Mouse (Mus musculus) liver, adult 2 months (tissue): ENCODE measurements around the gene Fmo6. TPM values are rescaled to one million over a fixed set of nuclear protein-coding genes. Genes with fewer than 3 reads are reported as not detected.

Experiments
- DNase-seq: peaks from one replicate; pipeline ENCODE4 v3.0.0-alpha.2; 2011; ENCODE audit warnings: low read depth, low spot score; ENCODE audit errors: extremely low read depth
- H3K27ac ChIP-seq: fragments of 200-500 bp; replicated peaks from 2 replicates; pipeline ENCODE4 v1.5.1; 2012; ENCODE audit warnings: low read depth, mild to moderate bottlenecking, control low read depth, inconsistent platforms, low read length; ENCODE audit not compliant: insufficient read depth
- H3K27me3 ChIP-seq: fragments of 200-500 bp; 2 replicates; pipeline ENCODE4 v1.6.1; 2012; ENCODE audit warnings: mild to moderate bottlenecking, moderate library complexity, low read length, inconsistent platforms; ENCODE audit not compliant: control insufficient read depth, insufficient read depth
- H3K36me3 ChIP-seq: fragments of 200-500 bp; 2 replicates; pipeline ENCODE4 v1.6.1; 2012; ENCODE audit warnings: low read length, inconsistent platforms; ENCODE audit not compliant: control insufficient read depth, insufficient read depth
- H3K4me1 ChIP-seq: fragments of 200-500 bp; 2 replicates; pipeline ENCODE4 v1.6.1; 2011; ENCODE audit warnings: low read length; ENCODE audit not compliant: control insufficient read depth, insufficient read depth
- H3K4me3 ChIP-seq: fragments of 200-500 bp; 2 replicates; pipeline ENCODE4 v1.5.1; 2011; ENCODE audit warnings: low read depth, mild to moderate bottlenecking, control low read depth, low read length, moderate library complexity; ENCODE audit not compliant: insufficient read depth
- H3K79me2 ChIP-seq: fragments of 200-500 bp; 2 replicates; pipeline ENCODE4 v1.6.1; 2012; ENCODE audit warnings: inconsistent platforms, mild to moderate bottlenecking, low read length, moderate library complexity; ENCODE audit not compliant: control insufficient read depth, insufficient read depth
- H3K9ac ChIP-seq: fragments of 200-500 bp; 2 replicates; pipeline ENCODE4 v1.6.1; 2012; ENCODE audit warnings: low read depth, mild to moderate bottlenecking, control low read depth, inconsistent platforms, low read length
- CTCF ChIP-seq: fragments of 200-500 bp; IDR thresholded peaks from 2 replicates; pipeline ENCODE4 v1.5.1; 2011; ENCODE audit warnings: low read depth, low read length, control low read depth
- POLR2A ChIP-seq: fragments of 200-500 bp; IDR thresholded peaks from 2 replicates; pipeline ENCODE4 v1.6.1; 2011; ENCODE audit warnings: low read length, control low read depth; ENCODE audit not compliant: insufficient read depth; ENCODE audit errors: extremely low read depth
- WGBS: fragments of 180-500 bp; shearing (Covaris S2); methylation state at CpG from one replicate; pipeline ENCODE4 v1.1.7; 2018; 5-methylcytosine and 5-hydroxymethylcytosine counted together
- polyA plus RNA-seq: library from polyadenylated mRNA; depleted of rRNA; stranded (reverse); fragments of >200 nt; gene quantifications from 2 replicates; pipeline ENCODE4 v1.2.3, GENCODE M21; 2012; rRNA removed
- total RNA-seq: library from RNA; depleted of rRNA; stranded (reverse); fragments of >200 nt; gene quantifications from 2 replicates; pipeline ENCODE4 v1.2.3, GENCODE M21; 2014; rRNA removed

Fmo6 gene
- total RNA-seq (not detected in 2 replicates), polyA plus RNA-seq (not detected in 2 replicates)

- H3K36me3 ChIP-seq, result no peaks in the 10 kb centered on the region
- no peak for DNase-seq
- H3K4me1 ChIP-seq, result no peaks in the 10 kb centered on the region
- WGBS, result 91% methylated on average over 6 of the region's 6 CpGs
- H3K27ac ChIP-seq, result no peak within 1 kb of the TSS
- H3K4me3 ChIP-seq, result no peak within 1 kb of the TSS
- no peaks in the 10 kb centered on the region for H3K27me3 ChIP-seq
- H3K79me2 ChIP-seq, result no peaks in the 10 kb centered on the region
- TF ChIP-seq CTCF (no peak), POLR2A (no peak)
- no peak within 1 kb of the TSS for H3K9ac ChIP-seq
Measured at GRCm38 (mm10) chr1:162937415-162937814, at the start of gene Fmo6. TSS of gene Fmo6 (minus strand) at chr1:162937515.

GRCm38 (mm10) chr1:162986777-162987176, 49.5 kb upstream of the Fmo6 start:
- DNase-seq, result peak; percentile 83
- Histone ChIP-seq H3K27ac (peak overlapping the region; percentile 61), H3K4me3 (no peak overlapping the region), H3K9ac (no peak overlapping the region), H3K4me1 (peaks cover 7% of the 10 kb centered on the region), H3K36me3 (no peaks in the 10 kb centered on the region), H3K79me2 (no peaks in the 10 kb centered on the region), H3K27me3 (no peaks in the 10 kb centered on the region)
- TF ChIP-seq CTCF (no peak), POLR2A (no peak)
- 22% methylated on average over 1 of the region's 1 CpGs for WGBS

- WGBS, result 16% methylated on average over 2 of the region's 2 CpGs
- DNase-seq, result peak; percentile 97
- Histone ChIP-seq H3K9ac (no peak overlapping the region), H3K27ac (peak overlapping the region; percentile 61), H3K36me3 (no peaks in the 10 kb centered on the region), H3K79me2 (no peaks in the 10 kb centered on the region), H3K27me3 (no peaks in the 10 kb centered on the region), H3K4me3 (no peak overlapping the region), H3K4me1 (peaks cover 7% of the 10 kb centered on the region)
- TF ChIP-seq CTCF (no peak), POLR2A (no peak)
Measured at GRCm38 (mm10) chr1:162986121-162986748, 48.9 kb upstream of the Fmo6 start.

- H3K36me3 ChIP-seq, result no peaks in the 10 kb centered on the region
- WGBS, result 67% methylated on average over 1 of the region's 1 CpGs
- H3K4me3 ChIP-seq, result no peak within 1 kb of the TSS
- peaks cover 7% of the 10 kb centered on the region for H3K4me1 ChIP-seq
- H3K79me2 ChIP-seq, result no peaks in the 10 kb centered on the region
- H3K27ac ChIP-seq, result no peak within 1 kb of the TSS
- no peaks in the 10 kb centered on the region for H3K27me3 ChIP-seq
- no peak for TF ChIP-seq CTCF
- TF ChIP-seq POLR2A, result no peak
- H3K9ac ChIP-seq, result no peak within 1 kb of the TSS
- DNase-seq, result no peak
Measured at GRCm38 (mm10) chr1:162984428-162984827, 47.1 kb upstream of the Fmo6 start, which contains the start of gene Fmo3. TSS of gene Fmo3 (minus strand) at chr1:162984528.

GRCm38 (mm10) chr1:162963556-162963955, 26.2 kb upstream of the Fmo6 start:
- Histone ChIP-seq H3K4me1 (peaks cover 21% of the 10 kb centered on the region), H3K9ac (no peak overlapping the region), H3K4me3 (no peak overlapping the region), H3K27ac (peak overlapping the region; percentile 52; the same call in 1 of the 2 replicates), H3K36me3 (no peaks in the 10 kb centered on the region), H3K27me3 (no peaks in the 10 kb centered on the region), H3K79me2 (no peaks in the 10 kb centered on the region)
- DNase-seq, result peak; percentile 97
- TF ChIP-seq CTCF, result no peak
- TF ChIP-seq POLR2A, result no peak
- 10% methylated on average over 2 of the region's 2 CpGs for WGBS

GRCm38 (mm10) chr1:162957422-162957821, 20.1 kb upstream of the Fmo6 start:
- 83% methylated on average over 1 of the region's 1 CpGs for WGBS
- Histone ChIP-seq H3K27ac (no peak overlapping the region), H3K36me3 (no peaks in the 10 kb centered on the region), H3K79me2 (no peaks in the 10 kb centered on the region), H3K4me3 (no peak overlapping the region), H3K27me3 (no peaks in the 10 kb centered on the region), H3K4me1 (no peaks in the 10 kb centered on the region), H3K9ac (no peak overlapping the region)
- TF ChIP-seq CTCF (no peak), POLR2A (no peak)
- no peak for DNase-seq
